Mouse (Mus musculus) heart, embryonic 11.5 days (tissue): Measurements from ENCODE around the gene Prss53. TPM values are rescaled to one million over a fixed set of nuclear protein-coding genes. Genes with fewer than 3 reads are reported as not detected.

ENCODE experiments used
- ATAC-seq: fragments of 200-750 bp; cut with Nextera tagmentation; replicated peaks from 2 replicates; pipeline ENCODE4 v1.8.0; 2017; ENCODE audit warnings: moderate library complexity; ENCODE audit not compliant: insufficient number of reproducible peaks, low FRiP score, low TSS enrichment
- H3K27ac ChIP-seq: fragments of 300-500 bp; sonication (generic); 2 replicates; pipeline ENCODE4 v1.5.1; 2014; ENCODE audit warnings: mild to moderate bottlenecking, low read depth, low read length
- H3K27me3 ChIP-seq: fragments of 300-500 bp; sonication (generic); 2 replicates; pipeline ENCODE4 v1.6.1; 2014; ENCODE audit warnings: mild to moderate bottlenecking, low read length, mixed read lengths; ENCODE audit not compliant: control insufficient read depth, insufficient read depth
- H3K36me3 ChIP-seq: fragments of 300-500 bp; sonication (generic); 2 replicates; pipeline ENCODE4 v1.6.1; 2014; ENCODE audit warnings: mild to moderate bottlenecking, low read length, moderate library complexity, mixed read lengths; ENCODE audit not compliant: control insufficient read depth, insufficient read depth
- H3K4me1 ChIP-seq: fragments of 300-500 bp; sonication (generic); 2 replicates; pipeline ENCODE4 v1.6.1; 2014; ENCODE audit warnings: low read length; ENCODE audit not compliant: control insufficient read depth, insufficient read depth
- H3K4me2 ChIP-seq: fragments of 300-500 bp; sonication (generic); 2 replicates; pipeline ENCODE4 v1.6.1; 2014; ENCODE audit warnings: mild to moderate bottlenecking, moderate library complexity
- H3K4me3 ChIP-seq: fragments of 300-500 bp; sonication (generic); 2 replicates; pipeline ENCODE4 v1.5.1; 2014; ENCODE audit warnings: low read depth, low read length
- H3K9ac ChIP-seq: fragments of 300-500 bp; sonication (generic); 2 replicates; pipeline ENCODE4 v1.6.1; 2014; ENCODE audit warnings: mild to moderate bottlenecking, low read depth, low read length, moderate library complexity
- H3K9me3 ChIP-seq: fragments of 300-500 bp; sonication (generic); replicated peaks from 2 replicates; pipeline ENCODE4 v1.6.1; 2016; ENCODE audit warnings: low read length; ENCODE audit not compliant: control insufficient read depth
- WGBS: fragments of 180-500 bp; shearing (Covaris S2); extraction: QIAGEN DNeasy Blood & Tissue Kit; methylation state at CpG from one replicate; pipeline ENCODE4 v1.1.7; 2014; ENCODE audit not compliant: insufficient replicate concordance; 5-methylcytosine and 5-hydroxymethylcytosine counted together
- polyA plus RNA-seq: library from polyadenylated mRNA; unstranded; fragments of >200 nt; fragmentation: Nextera tagmentation; extraction: Ambion mirVana; gene quantifications from 2 replicates; pipeline ENCODE4 v1.2.1, GENCODE M21; 2014

Gene Prss53
- polyA plus RNA-seq, 1 experiment from 2014 or later: 0.90 TPM

DNA sequence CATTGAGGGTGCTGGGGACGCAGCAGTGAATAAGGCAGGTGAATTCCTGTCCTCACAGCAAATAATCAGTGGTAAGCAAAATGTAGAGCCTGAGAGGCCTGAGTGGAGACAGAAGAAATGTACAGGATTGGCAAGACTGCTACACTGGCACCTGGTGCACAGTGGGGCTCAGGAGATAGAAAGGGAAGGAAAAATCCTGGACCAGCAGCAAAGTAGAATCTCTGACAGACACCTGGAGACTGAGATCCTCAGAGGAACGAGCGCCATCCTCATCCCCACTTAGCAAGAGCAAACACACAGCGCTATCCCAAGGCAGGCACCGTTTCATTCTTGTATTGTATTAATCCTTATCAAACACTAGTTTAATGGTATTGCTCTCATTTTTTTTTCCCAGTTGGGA lies 53.3 kb downstream of the Prss53 start:
- Histone ChIP-seq H3K4me1 (peaks cover 1% of the 10 kb centered on the region; the same call in 1 of the 2 replicates), H3K36me3 (no peaks in the 10 kb centered on the region), H3K9me3 (no peaks in the 10 kb centered on the region), H3K4me2 (no peak overlapping the region), H3K9ac (no peak overlapping the region), H3K27me3 (no peaks in the 10 kb centered on the region), H3K27ac (no peak overlapping the region), H3K4me3 (no peak overlapping the region)
- ATAC-seq: no peak
- WGBS: 86% methylated on average over 5 of the region's 5 CpGs

Other genes with a start within 250 kb of the Prss53 start
- 32.5 and 34.4 TPM in 2 replicates for gene Bcl7c, start 182.0 kb downstream of the Prss53 start, polyA plus RNA-seq
- gene Ctf1, start 178.2 kb downstream of the Prss53 start, polyA plus RNA-seq: 4.7 and 4.9 TPM in 2 replicates
- 0.32 TPM in 1 of 2 replicates, not detected in the other for gene Ctf2, start 158.8 kb downstream of the Prss53 start, polyA plus RNA-seq
- gene Fbxl19, start 146.4 kb downstream of the Prss53 start, polyA plus RNA-seq: 2.5 and 3.3 TPM in 2 replicates
- 13.3 and 14.5 TPM in 2 replicates for gene Orai3, start 121.2 kb downstream of the Prss53 start, polyA plus RNA-seq
- 16.9 and 20.8 TPM in 2 replicates for gene Setd1a, start 114.3 kb downstream of the Prss53 start, polyA plus RNA-seq
- 0.46 TPM in 1 of 2 replicates, not detected in the other for gene Gm49388, start 105.4 kb downstream of the Prss53 start, polyA plus RNA-seq
- gene Hsd3b7, start 90.4 kb downstream of the Prss53 start, polyA plus RNA-seq: 18.1 and 23.5 TPM in 2 replicates
- 20.5 and 22.8 TPM in 2 replicates for gene Stx4a, start 66.7 kb downstream of the Prss53 start, polyA plus RNA-seq
- 1.4 and 1.8 TPM in 2 replicates for gene Stx1b, start 66.4 kb downstream of the Prss53 start, polyA plus RNA-seq
- gene Zfp646, start 14.7 kb downstream of the Prss53 start, polyA plus RNA-seq: 10.1 and 12.0 TPM in 2 replicates
- gene Zfp668, start 14.1 kb downstream of the Prss53 start, polyA plus RNA-seq: 10.1 and 11.5 TPM in 2 replicates
- gene Gm21974, start 4.5 kb upstream of the Prss53 start, polyA plus RNA-seq: not detected in 2 replicates
- 98.7 and 101 TPM in 2 replicates for gene Vkorc1, start 4.6 kb upstream of the Prss53 start, polyA plus RNA-seq
- 166 and 174 TPM in 2 replicates for gene Bckdk, start 13.1 kb upstream of the Prss53 start, polyA plus RNA-seq
- gene Kat8, start 21.5 kb upstream of the Prss53 start, polyA plus RNA-seq: 30.7 and 32.6 TPM in 2 replicates
- 0.94 and 0.96 TPM in 2 replicates for gene Prss8, start 39.1 kb upstream of the Prss53 start, polyA plus RNA-seq
- 10.3 and 10.6 TPM in 2 replicates for gene Prss36, start 55.8 kb upstream of the Prss53 start, polyA plus RNA-seq
- gene Fus, start 76.5 kb upstream of the Prss53 start, polyA plus RNA-seq: 33.2 and 40.3 TPM in 2 replicates
- 35.6 and 37.8 TPM in 2 replicates for gene Pycard, start 102.9 kb upstream of the Prss53 start, polyA plus RNA-seq
- gene Trim72, start 113.0 kb upstream of the Prss53 start, polyA plus RNA-seq: 0.30 and 0.69 TPM in 2 replicates
- gene Itgam, start 171.7 kb upstream of the Prss53 start, polyA plus RNA-seq: 0.29 and 0.34 TPM in 2 replicates
- not detected in 2 replicates for gene Gm49368, start 171.7 kb upstream of the Prss53 start, polyA plus RNA-seq
- 0.06 and 0.11 TPM in 2 replicates for gene Itgax, start 238.6 kb upstream of the Prss53 start, polyA plus RNA-seq